Mouse (Mus musculus) WW6 (cell line): ENCODE measurements around the gene Ush1c.
"Not testable (repeated sequence)": the region's sequence is repeated elsewhere in the genome, so short reads cannot be mapped to it uniquely, and the experiment has no call there.

Experiments
- DNase-seq: peaks from one replicate; pipeline ENCODE4 v3.0.0-alpha.2; 2013; ENCODE audit warnings: low read depth, low spot score

The Ush1c gene

GRCm38 (mm10) chr7:46208131-46208530, 30.2 kb downstream of the Ush1c start:
- no peak for DNase-seq

DNA sequence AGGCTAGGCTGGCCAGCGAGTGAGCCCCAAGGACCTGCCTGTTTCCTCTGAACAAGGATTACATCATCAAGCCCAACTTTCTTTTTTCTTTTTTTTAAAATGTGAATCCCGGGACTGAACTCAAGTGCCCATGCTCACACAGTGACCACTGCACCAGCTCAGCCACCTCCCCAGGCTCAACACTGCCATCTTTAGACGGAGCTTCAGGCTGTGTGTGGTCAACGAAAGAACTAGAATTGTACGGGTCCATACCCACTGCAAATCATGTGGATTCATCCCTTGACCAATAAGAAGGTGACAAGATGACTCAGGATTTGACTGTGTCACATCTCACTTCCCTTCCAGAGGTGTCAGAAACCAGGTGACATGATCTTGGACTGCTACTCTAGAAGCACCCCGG, 33.5 kb downstream of the Ush1c start:
- DNase-seq = no peak

GRCm38 (mm10) chr7:46204046-46204471, 34.2 kb downstream of the Ush1c start:
- no peak for DNase-seq

- DNase-seq = no peak
These were observed 36.7 kb downstream of the Ush1c start for GRCm38 (mm10) chr7:46201649-46202048.

- no peak for DNase-seq
These were observed 38.3 kb downstream of the Ush1c start for GRCm38 (mm10) chr7:46200021-46200420.

GRCm38 (mm10) chr7:46195356-46195755, 42.9 kb downstream of the Ush1c start:
- no peak for DNase-seq

DNA sequence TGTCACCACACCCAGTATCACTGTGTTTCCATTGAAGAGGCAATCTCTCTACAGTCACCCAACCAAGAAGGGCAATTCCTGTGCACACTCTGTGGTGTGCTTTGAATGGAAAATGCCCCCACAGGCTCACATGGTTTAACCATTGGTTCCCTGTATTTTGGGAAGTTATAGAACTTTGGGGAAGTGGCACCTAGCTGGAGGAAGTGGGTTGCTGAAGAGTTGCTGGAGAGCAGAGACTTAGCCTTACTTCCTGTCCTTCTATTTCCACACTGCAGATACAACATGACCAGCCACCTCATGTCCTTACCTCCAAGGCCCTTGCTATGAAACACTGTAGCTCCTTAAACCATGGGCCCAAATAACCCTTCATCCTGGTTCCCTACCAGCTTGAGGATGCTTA, 54.1 kb downstream of the Ush1c start:
- no peak for DNase-seq

DNA sequence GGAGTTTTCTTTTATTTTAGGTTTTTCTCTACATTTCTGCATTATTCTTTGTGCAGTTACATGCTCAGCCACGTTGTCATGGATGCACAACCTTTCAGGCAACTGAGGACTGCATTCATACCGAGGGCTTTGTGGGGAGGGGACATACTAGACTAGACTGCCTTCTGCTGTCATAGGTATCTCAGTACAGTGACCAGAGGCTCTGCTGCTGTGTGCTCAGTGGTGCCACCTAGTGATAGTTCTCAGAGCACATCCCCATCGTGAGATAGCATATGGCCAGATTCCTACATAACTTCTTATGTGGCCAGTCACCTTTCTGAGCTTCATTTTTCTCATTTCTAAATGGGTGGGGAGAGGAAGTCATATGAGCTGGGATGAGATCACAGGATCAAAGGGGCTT, 56.7 kb downstream of the Ush1c start:
- peak; percentile 42 for DNase-seq

- DNase-seq = no peak
These were observed 58.6 kb downstream of the Ush1c start, which contains the start of gene Abcc8 for GRCm38 (mm10) chr7:46179431-46180275. TSS of gene Abcc8 (minus strand) at chr7:46180033.

- not testable (repeated sequence) for DNase-seq
These were observed 69.3 kb downstream of the Ush1c start for GRCm38 (mm10) chr7:46168980-46169379.

DNA sequence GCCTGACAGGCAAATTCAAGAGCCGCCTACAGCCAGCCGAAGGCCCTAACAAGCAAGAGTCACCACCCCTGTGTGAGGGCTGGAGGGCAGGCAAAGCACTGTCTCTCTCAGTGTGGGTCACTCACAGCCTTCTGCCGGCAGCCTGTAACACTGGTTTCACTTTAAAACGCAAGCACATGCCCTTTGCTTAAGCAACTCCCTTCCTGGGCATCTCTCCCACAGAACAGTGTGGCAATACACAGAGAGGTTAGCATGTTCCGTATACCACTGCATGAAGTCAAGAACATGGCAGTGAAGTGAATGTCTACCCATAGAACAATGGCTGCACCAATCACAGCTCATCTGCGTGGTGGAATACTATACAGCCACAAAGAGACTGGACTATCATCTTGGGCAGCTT, 69.9 kb downstream of the Ush1c start:
- DNase-seq = no peak

DNA sequence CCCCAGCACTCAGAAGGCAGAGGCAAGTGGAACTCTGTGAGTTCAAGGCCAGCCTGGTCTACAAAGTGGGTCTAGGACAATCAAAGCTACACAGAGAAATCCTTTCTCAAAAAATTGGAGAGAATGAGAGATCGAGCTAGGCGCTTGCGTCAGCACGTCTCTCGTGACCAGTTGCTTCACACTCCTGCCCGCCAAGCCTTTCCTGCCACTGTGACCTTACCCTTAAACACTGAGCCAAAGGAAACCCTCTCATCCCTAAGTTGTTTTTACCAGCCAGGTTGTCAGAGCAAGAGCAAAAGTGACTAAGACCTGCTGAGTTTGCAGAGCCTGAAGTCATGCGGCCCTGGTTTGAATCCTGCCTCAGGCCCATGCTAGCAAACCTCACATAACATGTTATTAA, 70.4 kb downstream of the Ush1c start:
- DNase-seq = no peak

- DNase-seq = no peak
These were observed 72.4 kb downstream of the Ush1c start for GRCm38 (mm10) chr7:46165876-46166275.

DNA sequence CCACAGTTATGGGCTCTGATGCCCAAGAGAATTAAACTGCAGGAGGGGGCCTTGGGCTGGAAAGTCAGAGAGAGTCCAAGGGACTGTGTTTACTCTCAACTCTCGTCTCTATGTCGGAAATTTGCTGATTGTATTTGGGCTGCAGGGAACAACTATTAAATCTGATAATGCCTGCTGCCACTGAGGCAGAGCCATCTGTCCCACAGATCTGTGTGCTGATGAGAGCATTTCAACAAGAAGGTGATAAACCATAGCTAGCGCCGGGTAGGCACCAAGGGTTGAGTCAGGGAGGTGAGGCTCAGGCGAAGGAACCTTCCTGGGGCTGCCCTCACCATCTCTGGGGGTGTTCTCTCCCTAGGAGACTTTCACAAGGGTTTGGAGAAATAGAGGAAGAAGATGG, 75.6 kb downstream of the Ush1c start:
- DNase-seq = no peak

DNA sequence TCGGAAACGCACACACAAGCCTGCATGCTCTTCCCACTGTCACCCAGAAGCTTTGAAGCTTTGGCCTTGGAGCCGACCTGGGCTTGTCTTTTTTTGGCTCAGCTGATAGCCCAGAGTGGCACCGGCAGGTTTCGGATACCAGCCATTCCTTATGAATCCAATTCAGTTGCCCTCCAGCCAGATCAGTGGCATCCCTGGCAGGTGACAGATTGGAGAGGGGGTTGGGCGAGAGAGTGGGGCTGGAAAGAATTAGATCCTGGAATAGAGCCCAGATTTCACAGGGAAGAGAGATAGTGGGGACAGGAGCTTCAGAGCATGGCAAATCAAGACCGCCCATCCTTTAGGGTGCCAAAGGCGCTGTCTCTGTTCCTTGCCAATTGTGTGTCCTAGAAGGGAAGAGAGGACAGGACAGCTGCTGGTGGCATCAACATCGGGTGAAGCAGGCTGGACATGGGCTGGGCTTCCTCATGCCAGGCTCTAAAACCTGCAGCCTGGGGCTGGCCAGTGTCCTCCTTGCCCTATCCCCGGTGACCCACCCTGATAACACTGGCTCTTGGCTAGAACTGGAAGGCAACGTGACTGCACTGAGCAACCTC, 76.1 kb downstream of the Ush1c start:
- DNase-seq = no peak

GRCm38 (mm10) chr7:46161615-46162014, 76.7 kb downstream of the Ush1c start:
- no peak for DNase-seq

GRCm38 (mm10) chr7:46157746-46158145, 80.6 kb downstream of the Ush1c start:
- DNase-seq = no peak

- DNase-seq = no peak
These were observed 83.5 kb downstream of the Ush1c start for GRCm38 (mm10) chr7:46154498-46155488.

DNA sequence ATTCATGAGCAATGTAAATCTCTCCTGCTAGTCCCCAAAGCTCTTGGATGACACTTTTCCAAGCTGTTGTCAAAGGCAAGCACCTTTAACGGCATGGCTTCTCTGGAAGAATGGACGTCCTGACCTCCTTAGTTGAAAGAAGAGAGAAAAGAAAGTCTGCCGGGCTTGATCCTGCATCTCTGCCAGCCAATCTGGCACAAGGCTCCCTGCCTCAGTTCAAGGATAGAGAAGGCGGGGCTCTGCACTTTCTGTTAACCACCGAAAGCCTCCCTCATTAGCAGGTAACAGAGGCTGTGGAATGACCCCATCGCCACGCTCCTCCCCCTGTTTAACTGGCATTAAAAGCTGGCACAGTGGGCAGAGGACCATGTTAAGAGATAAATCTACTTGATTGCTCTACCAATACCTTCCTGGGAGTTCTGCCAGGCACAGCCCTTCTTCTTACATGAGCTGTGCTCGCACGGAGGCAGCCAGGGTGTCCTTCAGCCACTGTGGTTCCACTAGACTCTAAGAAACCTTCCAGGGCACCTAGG, 85.4 kb downstream of the Ush1c start:
- no peak for DNase-seq

GRCm38 (mm10) chr7:46147417-46147816, 90.9 kb downstream of the Ush1c start:
- DNase-seq = no peak

DNA sequence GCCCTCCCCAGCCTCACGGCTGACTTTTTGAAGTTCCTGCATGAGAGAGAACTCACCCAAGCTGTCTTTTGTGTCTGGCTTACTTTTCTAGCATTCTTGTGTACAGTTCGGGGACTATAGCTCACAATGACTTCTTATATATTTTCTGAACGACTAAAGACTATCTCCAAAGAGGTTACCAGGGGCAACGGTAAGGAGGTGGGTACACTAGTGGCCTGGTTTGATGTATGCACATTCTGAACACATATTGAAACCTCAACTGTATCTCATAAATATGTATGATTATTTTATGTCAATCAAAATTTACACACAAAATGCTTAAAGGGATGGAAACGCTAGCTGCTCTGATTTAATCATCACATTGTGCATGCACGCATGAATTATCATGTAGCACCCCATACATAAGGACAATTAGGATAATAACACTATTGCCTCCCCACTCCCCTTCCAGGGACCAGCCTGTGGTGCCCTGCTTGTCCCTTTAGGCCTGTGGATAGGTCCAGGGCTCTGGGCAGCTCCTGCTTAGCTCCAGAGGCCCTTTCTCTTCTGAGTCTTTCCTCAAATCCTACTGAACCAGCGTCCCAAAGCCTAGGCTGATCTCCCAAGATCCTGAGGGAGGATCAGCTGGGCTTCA, 91.5 kb downstream of the Ush1c start:
- DNase-seq = no peak
